Mouse (Mus musculus) lung, adult 2 months (tissue): ENCODE measurements around the gene Spg21. TPM values are rescaled to one million over a fixed set of nuclear protein-coding genes. Genes with fewer than 3 reads are reported as not detected.

Source experiments
- DNase-seq: peaks from one replicate; pipeline ENCODE4 v3.0.0; 2022
- H3K4me1 ChIP-seq: fragments of 200-500 bp; 2 replicates; pipeline ENCODE4 v1.6.1; 2011; ENCODE audit warnings: low read length; ENCODE audit not compliant: control insufficient read depth, insufficient read depth
- H3K4me3 ChIP-seq: fragments of 200-500 bp; replicated peaks from 2 replicates; pipeline ENCODE3; 2011; ENCODE audit warnings: low read depth, mild to moderate bottlenecking, control low read depth, low read length; ENCODE audit errors: extremely low read depth
- CTCF ChIP-seq: fragments of 200-500 bp; IDR thresholded peaks from 2 replicates; pipeline ENCODE4 v1.5.1; 2011; ENCODE audit warnings: mild to moderate bottlenecking, low read length, control low read depth; ENCODE audit not compliant: insufficient read depth
- POLR2A ChIP-seq: fragments of 200-500 bp; IDR thresholded peaks from 2 replicates; pipeline ENCODE4 v1.6.1; 2011; ENCODE audit warnings: low read depth, mild to moderate bottlenecking, control low read depth, low read length, borderline replicate concordance; ENCODE audit errors: extremely low read depth
- WGBS: fragments of 180-500 bp; shearing (Covaris S2); methylation state at CpG from one replicate; pipeline ENCODE4 v1.1.7; 2018; 5-methylcytosine and 5-hydroxymethylcytosine counted together
- polyA plus RNA-seq: library from polyadenylated mRNA; depleted of rRNA; stranded (reverse); fragments of >200 nt; gene quantifications from 2 replicates; pipeline ENCODE4 v1.2.3, GENCODE M21; 2012; rRNA removed

Gene Spg21
- polyA plus RNA-seq, 1 experiment, result 27.8 TPM

DNA sequence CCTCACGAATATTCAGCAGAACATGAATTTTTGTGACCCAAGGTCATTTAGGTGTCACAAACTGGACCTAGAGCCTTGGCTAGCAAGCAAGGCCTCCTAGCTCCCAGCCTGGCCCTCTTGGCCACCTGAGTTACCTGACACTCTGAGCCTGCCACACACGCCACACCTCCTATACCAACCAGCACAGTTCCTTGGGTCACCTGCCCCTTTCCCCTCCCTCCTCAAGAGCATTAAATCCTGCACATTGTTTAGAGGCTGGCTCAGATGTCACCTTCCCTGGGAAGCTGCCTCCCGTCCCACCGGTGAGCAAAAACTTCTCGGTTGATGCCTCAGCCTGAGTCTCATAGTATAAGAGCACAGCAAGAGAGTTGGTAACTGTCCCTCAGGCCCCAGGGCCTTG is 70.5 kb downstream of the Spg21 start:
- 82% methylated on average over 5 of the region's 5 CpGs for WGBS
- TF ChIP-seq POLR2A (no peak), CTCF (no peak)
- peaks cover 6% of the 10 kb centered on the region for H3K4me1 ChIP-seq
- DNase-seq, result no peak
- no peak overlapping the region for H3K4me3 ChIP-seq

DNA sequence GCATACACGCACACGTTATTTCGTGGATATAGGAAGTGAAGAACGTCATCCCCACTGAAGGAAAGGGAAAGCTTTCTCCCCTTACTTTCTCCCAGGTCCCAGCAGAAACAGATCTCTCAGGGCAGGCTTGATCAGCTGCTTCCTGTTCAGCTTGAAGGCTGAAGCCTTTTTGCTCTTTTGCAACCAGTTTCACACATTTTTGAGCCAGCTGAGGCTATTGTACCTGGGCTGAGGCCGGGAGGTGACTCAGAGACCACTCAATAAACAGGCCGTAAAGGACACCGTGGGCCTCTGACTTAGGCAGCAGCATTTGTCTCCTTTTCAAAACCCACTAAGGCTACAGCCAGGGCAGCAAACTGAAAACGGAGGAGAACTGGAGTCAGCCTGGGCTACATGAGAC is 72.2 kb downstream of the Spg21 start:
- peaks cover 10% of the 10 kb centered on the region for H3K4me1 ChIP-seq
- TF ChIP-seq POLR2A, result no peak
- TF ChIP-seq CTCF, result no peak
- 70% methylated on average over 8 of the region's 8 CpGs for WGBS
- no peak for DNase-seq
- no peak overlapping the region for H3K4me3 ChIP-seq

DNA sequence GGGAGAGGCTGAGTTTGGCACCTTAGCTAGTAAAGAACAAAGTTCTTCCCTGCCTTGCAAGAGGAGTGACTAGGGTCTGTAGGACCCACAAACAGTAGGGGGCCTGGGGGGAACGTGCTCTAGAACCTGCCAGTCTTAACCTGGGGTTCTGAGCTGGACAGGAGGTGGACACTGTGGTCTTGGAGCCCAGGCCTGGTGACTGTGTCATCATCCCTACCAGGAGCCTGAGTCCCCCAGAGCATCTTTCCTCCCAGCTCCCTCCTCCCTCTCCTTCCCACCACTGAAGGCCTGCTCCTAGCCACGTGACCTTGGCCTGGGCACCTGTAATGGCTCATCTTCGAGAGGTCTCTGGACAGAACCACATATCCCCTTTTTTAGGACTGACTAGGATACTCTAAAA is 73.4 kb downstream of the Spg21 start:
- Histone ChIP-seq H3K4me3 (no peak overlapping the region), H3K4me1 (peaks cover 10% of the 10 kb centered on the region)
- no peak for TF ChIP-seq CTCF
- no peak for TF ChIP-seq POLR2A
- WGBS, result 93% methylated on average over 3 of the region's 3 CpGs
- no peak for DNase-seq

GRCm38 (mm10) chr9:65535191-65535722 is 74.5 kb downstream of the Spg21 start:
- H3K4me1 ChIP-seq, result peaks cover 10% of the 10 kb centered on the region
- no peak overlapping the region for H3K4me3 ChIP-seq
- WGBS, result 39% methylated on average over 3 of the region's 3 CpGs
- no peak for DNase-seq
- TF ChIP-seq POLR2A, result peak; percentile 27; the same call in 1 of the 2 replicates
- no peak for TF ChIP-seq CTCF

- Histone ChIP-seq H3K4me3 (no peak overlapping the region), H3K4me1 (peaks cover 10% of the 10 kb centered on the region)
- no peak for DNase-seq
- 65% methylated on average over 11 of the region's 11 CpGs for WGBS
- TF ChIP-seq POLR2A, result no peak
- no peak for TF ChIP-seq CTCF
These were observed 75.2 kb downstream of the Spg21 start for GRCm38 (mm10) chr9:65535789-65536469.

GRCm38 (mm10) chr9:65536491-65536890 is 75.7 kb downstream of the Spg21 start:
- DNase-seq, result no peak
- WGBS, result 83% methylated on average over 4 of the region's 4 CpGs
- TF ChIP-seq POLR2A (no peak), CTCF (no peak)

More at GRCm38 (mm10) chr9:65536491-65536890, 75.7 kb downstream of the Spg21 start:
- Histone ChIP-seq H3K4me1 (peaks cover 10% of the 10 kb centered on the region), H3K4me3 (no peak overlapping the region)

Other genes with a start within 250 kb of the Spg21 start
- gene Cilp, start 195.8 kb upstream of the Spg21 start, polyA plus RNA-seq, result 1.2 and 6.1 TPM in 2 replicates
- 8.7 and 10.5 TPM in 2 replicates for gene Clpx, start 166.7 kb upstream of the Spg21 start, polyA plus RNA-seq
- gene Pdcd7, start 114.8 kb upstream of the Spg21 start, polyA plus RNA-seq, result 10.9 and 12.1 TPM in 2 replicates
- 0.37 and 0.58 TPM in 2 replicates for gene Ubap1l, start 99.9 kb upstream of the Spg21 start, polyA plus RNA-seq
- 1.3 and 2.0 TPM in 2 replicates for gene Kbtbd13, start 69.3 kb upstream of the Spg21 start, polyA plus RNA-seq
- gene Rasl12, start 62.4 kb upstream of the Spg21 start, polyA plus RNA-seq, result 74.0 and 81.4 TPM in 2 replicates
- gene Slc51b, start 38.0 kb upstream of the Spg21 start, polyA plus RNA-seq, result not detected in 2 replicates
- 5.0 and 7.5 TPM in 2 replicates for gene Mtfmt, start 25.2 kb upstream of the Spg21 start, polyA plus RNA-seq
- gene Ankdd1a, start 59.2 kb downstream of the Spg21 start, polyA plus RNA-seq, result 0.17 and 0.59 TPM in 2 replicates
- 31.6 and 36.7 TPM in 2 replicates for gene Plekho2, start 119.1 kb downstream of the Spg21 start, polyA plus RNA-seq
- gene Pif1, start 126.2 kb downstream of the Spg21 start, polyA plus RNA-seq, result 0.36 and 1.0 TPM in 2 replicates
- gene Rbpms2, start 168.7 kb downstream of the Spg21 start, polyA plus RNA-seq, result 16.0 and 18.4 TPM in 2 replicates
- gene Oaz2, start 207.1 kb downstream of the Spg21 start, polyA plus RNA-seq, result 242 and 274 TPM in 2 replicates